Mouse (Mus musculus) CH12.LX (cell line): ENCODE results near the gene Yy2. TPM values are rescaled to one million over a fixed set of nuclear protein-coding genes. Genes with fewer than 3 reads are reported as not detected.

Experiments used
- DNase-seq: peaks from one replicate; pipeline ENCODE4 v3.0.0-alpha.2; 2013; ENCODE audit errors: extremely low read depth
- H3K27ac ChIP-seq: 2 replicates; pipeline ENCODE4 v1.5.1; 2012; ENCODE audit warnings: low read depth, mild to moderate bottlenecking, control low read depth, moderate library complexity; ENCODE audit not compliant: insufficient read depth
- H3K27me3 ChIP-seq: replicated peaks from 2 replicates; pipeline ENCODE3; 2012; ENCODE audit warnings: inconsistent platforms
- H3K36me3 ChIP-seq, 2 experiments: replicated peaks in 1 of 2; 2 replicates each; pipeline versions ENCODE3 to v1.6.1; 2012; ENCODE audit warnings: inconsistent platforms in 1 of 2, low read length in 1 of 2, mild to moderate bottlenecking in 1 of 2, mixed read lengths in 1 of 2, moderate library complexity in 1 of 2; ENCODE audit not compliant: control insufficient read depth in 1 of 2, insufficient read depth in 1 of 2
- H3K4me1 ChIP-seq, 2 experiments: 2 replicates each; pipeline ENCODE4 v1.6.1; 2012; ENCODE audit warnings: inconsistent platforms in 1 of 2, moderate library complexity in 1 of 2; ENCODE audit not compliant: insufficient read depth in 2 of 2, control insufficient read depth in 1 of 2
- H3K4me2 ChIP-seq: 2 replicates; pipeline ENCODE4 v1.6.1; 2012; ENCODE audit warnings: low read depth, mild to moderate bottlenecking, control low read depth; ENCODE audit not compliant: poor library complexity, insufficient read depth, severe bottlenecking
- H3K4me3 ChIP-seq, 3 experiments: fragments of 150-350 bp in 1 of 3; sonication (generic) in 1 of 3; replicated peaks in 1 of 3; 2 replicates each; pipeline versions ENCODE3 to v1.5.1; 2011 to 2012; ENCODE audit warnings: low read depth in 2 of 3, low read length in 2 of 3, mild to moderate bottlenecking in 2 of 3, moderate library complexity in 2 of 3, control low read depth in 1 of 3, improper control_type of control experiment in 1 of 3, inconsistent platforms in 1 of 3, mixed read lengths in 1 of 3; ENCODE audit not compliant: poor library complexity in 1 of 3
- H3K79me2 ChIP-seq: replicated peaks from 2 replicates; pipeline ENCODE4 v1.6.1; 2012; ENCODE audit warnings: mild to moderate bottlenecking, moderate library complexity; ENCODE audit not compliant: control insufficient read depth, poor library complexity, insufficient read depth, severe bottlenecking; ENCODE audit errors: extremely low read depth
- H3K9ac ChIP-seq: 2 replicates; pipeline ENCODE4 v1.6.1; 2012; ENCODE audit warnings: low read depth, mild to moderate bottlenecking, control low read depth, moderate library complexity; ENCODE audit not compliant: insufficient read depth
- H3K9me3 ChIP-seq: replicated peaks from 2 replicates; pipeline ENCODE3; 2012; ENCODE audit warnings: low read length, inconsistent platforms, mixed read lengths
- CTCF ChIP-seq, 2 experiments: IDR thresholded peaks in 1 of 2; conservative IDR thresholded peaks in 1 of 2; 2 replicates each; pipeline ENCODE4 v1.5.1; 2011 to 2012; ENCODE audit warnings: low read depth in 2 of 2, low read length in 2 of 2, improper control_type of control experiment in 1 of 2, inconsistent platforms in 1 of 2, mild to moderate bottlenecking in 1 of 2, moderate library complexity in 1 of 2
- MAZ ChIP-seq: IDR thresholded peaks from 2 replicates; pipeline ENCODE4 v1.6.1; 2012; ENCODE audit warnings: low read depth, mild to moderate bottlenecking, inconsistent platforms, low read length, improper control_type of control experiment, moderate library complexity
- SMC3 ChIP-seq: IDR thresholded peaks from 2 replicates; pipeline ENCODE4 v1.6.1; 2011; ENCODE audit warnings: low read depth, low read length, improper control_type of control experiment
- ZC3H11A ChIP-seq: IDR thresholded peaks from 2 replicates; pipeline ENCODE4 v1.6.1; 2012; ENCODE audit warnings: low read depth, mild to moderate bottlenecking, inconsistent platforms, low read length, improper control_type of control experiment
- ZMIZ1 ChIP-seq: IDR thresholded peaks from 2 replicates; pipeline ENCODE4 v1.6.1; 2012; ENCODE audit warnings: low read depth, mild to moderate bottlenecking, inconsistent platforms, low read length, improper control_type of control experiment
- dilution Hi-C: fragments of 300-500 bp; cut with MboI; formaldehyde crosslinking; loops from 2 replicates; pipeline ENCODE4 v1.14.3; 2020; ENCODE audit warnings: low sequenced_read_pairs; ENCODE audit not compliant: extremely low pct_unique_long_range_greater_than_20kb, extremely low pct_ligation_motif_present
- in situ Hi-C: fragments of 300-500 bp; cut with MboI; formaldehyde crosslinking; loops from 3 replicates; pipeline ENCODE4 v1.14.3; 2019; ENCODE audit warnings: low sequenced_read_pairs, low pct_ligation_motif_present, low pct_unique_long_range_greater_than_20kb, mixed read lengths
- polyA plus RNA-seq: library from polyadenylated mRNA; unstranded; fragments of >175 nt; gene quantifications from 2 replicates; pipeline ENCODE4 v1.2.1, GENCODE M21; 2012; ENCODE audit warnings: low read depth; ENCODE audit not compliant: insufficient read length
- total RNA-seq, 2 experiments: library from RNA; depleted of rRNA; stranded (reverse); fragments of 300-350 nt in 1 of 2; fragments of >200 nt in 1 of 2; gene quantifications; 2 replicates each; pipeline ENCODE4 v1.2.3; 2012 to 2014

Gene Yy2
- total and polyA plus RNA-seq, 3 experiments: 0.40 to 7.2 (median 1.8) TPM

DNA sequence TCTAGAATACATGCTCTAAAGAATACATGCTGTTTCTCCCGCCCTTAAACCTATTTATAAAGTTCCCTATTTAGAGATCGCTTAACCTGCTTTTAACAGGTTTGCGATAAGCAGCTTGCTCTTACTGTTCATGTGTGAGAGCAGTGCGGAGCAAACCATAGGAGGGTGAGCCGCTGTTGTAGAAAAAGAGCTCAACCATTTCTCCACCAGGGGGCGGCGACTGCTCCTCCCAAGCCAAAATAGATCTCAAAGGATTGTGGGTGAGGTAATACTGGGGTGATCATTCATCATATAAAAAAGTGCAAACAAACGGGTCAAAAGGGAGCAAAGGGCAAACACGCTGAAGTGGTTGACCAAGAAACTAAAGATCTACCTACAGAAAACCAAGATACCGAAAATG lies 5.0 kb downstream of the Yy2 start:
- Histone ChIP-seq H3K9me3 (no peaks in the 10 kb centered on the region), H3K27me3 (no peaks in the 10 kb centered on the region), H3K4me1 (no peaks in the 10 kb centered on the region), H3K27ac (no peak overlapping the region), H3K4me2 (no peak overlapping the region), H3K9ac (no peak overlapping the region), H3K4me3 (no peak overlapping the region)
- dilution Hi-C loops: no loop called here
- in situ Hi-C loops: no loop called here
- DNase-seq: peak; percentile 8
- TF ChIP-seq CTCF (conservative IDR thresholded peaks at IDR 0.05 in 1 of 2, IDR thresholded peaks at IDR 0.05 in 1 of 2; ENCODE audit: low read depth in 2 of 2, low read length in 2 of 2) (peak in 1 of 2 experiments; percentile 29; a peak in 2 of 4 replicates), SMC3 (peak; percentile 24), MAZ (no peak)
- TF ChIP-seq, all 38 proteins: peak for 2
- Histone ChIP-seq H3K36me3 (peaks cover 12 to 17% of the 10 kb centered on the region in 2 experiments), H3K79me2 (no peaks in the 10 kb centered on the region)

GRCm38 (mm10) chrX:157547082-157547481 lies 21.7 kb downstream of the Yy2 start:
- Histone ChIP-seq H3K27ac (no peak overlapping the region), H3K9me3 (no peaks in the 10 kb centered on the region), H3K4me3 (no peak overlapping the region), H3K79me2 (no peaks in the 10 kb centered on the region), H3K36me3 (peaks cover 2 to 16% of the 10 kb centered on the region in 2 experiments), H3K27me3 (no peaks in the 10 kb centered on the region), H3K9ac (no peak overlapping the region), H3K4me2 (no peak overlapping the region), H3K4me1 (no peaks in the 10 kb centered on the region)
- in situ Hi-C loops: no loop called here
- TF ChIP-seq SMC3: no peak
- no peak for TF ChIP-seq ZC3H11A
- TF ChIP-seq ZMIZ1: no peak
- no peak for DNase-seq
- dilution Hi-C loops: no loop called here

Other genes starting within 250 kb of the Yy2 start
- 0.08 and 0.17 TPM in 2 replicates for gene Phex, start 153.7 kb downstream of the Yy2 start, total RNA-seq (2012; rRNA removed)
- 0.04 and 0.07 TPM in 2 replicates for gene Phex, start 153.7 kb downstream of the Yy2 start, total RNA-seq (2014; rRNA removed)
- gene Phex, start 153.7 kb downstream of the Yy2 start, polyA plus RNA-seq: 0.07 and 0.09 TPM in 2 replicates
- gene Sms, start 76.7 kb downstream of the Yy2 start, total RNA-seq (2012; rRNA removed): 90.4 and 102 TPM in 2 replicates
- gene Sms, start 76.7 kb downstream of the Yy2 start, total RNA-seq (2014; rRNA removed): 258 and 279 TPM in 2 replicates
- 180 and 187 TPM in 2 replicates for gene Sms, start 76.7 kb downstream of the Yy2 start, polyA plus RNA-seq
- gene Mbtps2, start 29.7 kb upstream of the Yy2 start, total RNA-seq (2012; rRNA removed): 5.8 and 6.0 TPM in 2 replicates
- 11.4 and 12.4 TPM in 2 replicates for gene Mbtps2, start 29.7 kb upstream of the Yy2 start, total RNA-seq (2014; rRNA removed)
- gene Mbtps2, start 29.7 kb upstream of the Yy2 start, polyA plus RNA-seq: 24.2 and 30.2 TPM in 2 replicates
- gene Smpx, start 129.9 kb upstream of the Yy2 start, total RNA-seq (2012; rRNA removed): not detected in 2 replicates
- not detected in 2 replicates for gene Smpx, start 129.9 kb upstream of the Yy2 start, total RNA-seq (2014; rRNA removed)
- not detected in 2 replicates for gene Smpx, start 129.9 kb upstream of the Yy2 start, polyA plus RNA-seq
- gene Klhl34, start 249.4 kb upstream of the Yy2 start, total RNA-seq (2012; rRNA removed): not detected in 2 replicates
- not detected in 2 replicates for gene Klhl34, start 249.4 kb upstream of the Yy2 start, total RNA-seq (2014; rRNA removed)
- not detected in 2 replicates for gene Klhl34, start 249.4 kb upstream of the Yy2 start, polyA plus RNA-seq